Mouse (Mus musculus): ENCODE measurements around the gene Mybpc2.

GRCm38 (mm10) chr7:44557629-44558028 is 33.2 kb upstream of the Mybpc2 start:
- TF ChIP-seq POLR2A (IDR thresholded peaks at IDR 0.05; ENCODE audit: borderline replicate concordance, extremely low read depth, insufficient read depth, insufficient read length, poor library complexity, severe bottlenecking) (no peak), CTCF (IDR thresholded peaks at IDR 0.05; ENCODE audit: borderline replicate concordance, extremely low read depth, insufficient read depth, insufficient read length) (no peak)
